28 mouse cellular contexts compared by ENCODE assay signal in genomic region chr15:31565786-31566185, GRCm38 (mm10). TPM values are rescaled to one million over a fixed set of nuclear protein-coding genes. Genes with fewer than 3 reads are reported as not detected.
DNase-seq lines count a peak whose midpoint lies in the region; ATAC-seq and TF ChIP-seq lines count a peak whose summit lies in the region.
"Had no signal": no experiment of that assay in that cellular context is flagged by ENCODE, and none has a peak within 500 bp of the region (broad histone marks: within the 10 kb centered on the region; RNA-seq: fewer than 3 reads in every experiment).

No protein-coding gene starts in this region.

- no peak overlapping the region for H3K9ac ChIP-seq in forebrain, postnatal 0 days
- no peak overlapping the region for H3K9ac ChIP-seq in forebrain, embryonic 13.5 days
- no peak overlapping the region for H3K9ac ChIP-seq in liver, adult 2 months (ENCODE audit: low read depth, low read length)
- no peak overlapping the region for H3K9ac ChIP-seq in liver, postnatal 0 days (replicated peaks)
- no peak overlapping the region for H3K9ac ChIP-seq in lung, postnatal 0 days (replicated peaks; ENCODE audit: low read depth)
- H3K9ac ChIP-seq: embryonic facial prominence, embryonic 13.5 days; embryonic facial prominence, embryonic 15.5 days; forebrain, embryonic 12.5 days; forebrain, embryonic 15.5 days had no signal

- H3K36me3 ChIP-seq in forebrain, postnatal 0 days (ENCODE audit: insufficient read depth): no peaks in the 10 kb centered on the region
- no peaks in the 10 kb centered on the region for H3K36me3 ChIP-seq in forebrain, embryonic 13.5 days (ENCODE audit: poor library complexity, severe bottlenecking)
- no peaks in the 10 kb centered on the region for H3K36me3 ChIP-seq in kidney, adult 2 months (ENCODE audit: control insufficient read depth, insufficient read depth, low read length)
- no peaks in the 10 kb centered on the region for H3K36me3 ChIP-seq in liver, adult 2 months (ENCODE audit: control insufficient read depth, insufficient read depth, low read length)
- H3K36me3 ChIP-seq in liver, postnatal 0 days (replicated peaks; ENCODE audit: insufficient read depth, low read length): no peaks in the 10 kb centered on the region
- no peaks in the 10 kb centered on the region for H3K36me3 ChIP-seq in lung, postnatal 0 days (ENCODE audit: insufficient read depth, low read length)
- H3K36me3 ChIP-seq: embryonic facial prominence, embryonic 13.5 days; embryonic facial prominence, embryonic 15.5 days; forebrain, embryonic 10.5 days; forebrain, embryonic 12.5 days; forebrain, embryonic 15.5 days; G1E had no signal

- TF ChIP-seq EP300 in liver, postnatal 0 days (IDR thresholded peaks at IDR 0.05; ENCODE audit: low read depth): no peak
- TF ChIP-seq EP300 in lung, postnatal 0 days (IDR thresholded peaks at IDR 0.05): no peak

- H3K79me2 ChIP-seq in liver, adult 2 months (ENCODE audit: control insufficient read depth, insufficient read depth, low read length): no peaks in the 10 kb centered on the region

- no peak for TF ChIP-seq POLR2A in kidney, adult 2 months (IDR thresholded peaks at IDR 0.05; ENCODE audit: low read depth, low read length)
- TF ChIP-seq POLR2A in liver, adult 2 months (IDR thresholded peaks at IDR 0.05; ENCODE audit: extremely low read depth, insufficient read depth, low read length): no peak
- TF ChIP-seq POLR2A in bone marrow macrophage, adult 2 months (IDR thresholded peaks at IDR 0.05; ENCODE audit: borderline replicate concordance, low read depth, low read length): no peak

- DNase-seq in forebrain, postnatal 0 days: no peak
- DNase-seq in kidney, adult 2 months: no peak
- no peak for DNase-seq in kidney, adult 8-10 months
- no peak for DNase-seq in liver, adult 2 months (ENCODE audit: extremely low read depth, low read depth, low spot score)
- no peak for DNase-seq in liver, postnatal 0 days
- DNase-seq in lung, postnatal 0 days (ENCODE audit: low spot score): no peak
- DNase-seq: B cell, adult 2 months; cerebellum, adult 11 months; cerebellum, adult 18-20 months; cerebellum, adult 8-10 months; cerebellum, adult 9-11 months; cerebellum, postnatal 14 days; cerebellum, postnatal 36 days; embryo, embryonic 11 days had no signal

- no peak overlapping the region for H3K27ac ChIP-seq in forebrain, postnatal 0 days (ENCODE audit: low read depth, low read length)
- H3K27ac ChIP-seq in forebrain, embryonic 13.5 days: no peak overlapping the region
- peak overlapping the region; percentile 99 for H3K27ac ChIP-seq in kidney, adult 2 months (ENCODE audit: insufficient read depth, low read depth, low read length)
- 0 out of 2 replicates have a peak overlapping the region, but pooled peaks have one; percentile 17 for H3K27ac ChIP-seq in liver, adult 2 months (replicated peaks; ENCODE audit: insufficient read depth, low read depth, low read length)
- no peak overlapping the region for H3K27ac ChIP-seq in liver, postnatal 0 days (ENCODE audit: low read depth)
- peak overlapping the region; percentile 62 for H3K27ac ChIP-seq in bone marrow macrophage, adult 2 months (ENCODE audit: insufficient read depth, low read depth, low read length)
- no peak overlapping the region for H3K27ac ChIP-seq in lung, postnatal 0 days (ENCODE audit: low read length)
- H3K27ac ChIP-seq: embryonic facial prominence, embryonic 13.5 days; embryonic facial prominence, embryonic 15.5 days; forebrain, embryonic 10.5 days; forebrain, embryonic 12.5 days; forebrain, embryonic 15.5 days had no signal

- H3K4me3 ChIP-seq in forebrain, postnatal 0 days (ENCODE audit: low read depth, low read length): no peak overlapping the region
- H3K4me3 ChIP-seq in forebrain, embryonic 13.5 days: no peak overlapping the region
- no peak overlapping the region; the same call in 1 of the 2 replicates for H3K4me3 ChIP-seq in kidney, adult 2 months (ENCODE audit: insufficient read depth, low read depth, low read length)
- H3K4me3 ChIP-seq in liver, adult 2 months (ENCODE audit: insufficient read depth, low read depth, low read length): no peak overlapping the region
- H3K4me3 ChIP-seq in liver, postnatal 0 days (ENCODE audit: low read depth, low read length): no peak overlapping the region
- no peak overlapping the region for H3K4me3 ChIP-seq in bone marrow macrophage, adult 2 months (ENCODE audit: insufficient read depth, low read length)
- no peak overlapping the region for H3K4me3 ChIP-seq in lung, postnatal 0 days (ENCODE audit: low read depth, low read length)
- H3K4me3 ChIP-seq: embryonic facial prominence, embryonic 13.5 days; embryonic facial prominence, embryonic 15.5 days; erythroblast, embryonic 14.5 days; forebrain, embryonic 10.5 days; forebrain, embryonic 12.5 days; forebrain, embryonic 15.5 days had no signal

- WGBS in forebrain, postnatal 0 days: 63% methylated on average over 1 of the region's 1 CpGs
- 83% methylated on average over 1 of the region's 1 CpGs for WGBS in forebrain, embryonic 13.5 days
- WGBS in kidney, adult 2 months: 49% methylated on average over 1 of the region's 1 CpGs
- WGBS in liver, adult 2 months: 84% methylated on average over 1 of the region's 1 CpGs
- 73% methylated on average over 1 of the region's 1 CpGs for WGBS in liver, postnatal 0 days (ENCODE audit: insufficient replicate concordance)
- WGBS in lung, postnatal 0 days: 57% methylated on average over 1 of the region's 1 CpGs

- H3K4me1 ChIP-seq in forebrain, postnatal 0 days (ENCODE audit: insufficient read depth): no peaks in the 10 kb centered on the region
- H3K4me1 ChIP-seq in forebrain, embryonic 13.5 days: no peaks in the 10 kb centered on the region
- H3K4me1 ChIP-seq in kidney, adult 2 months (ENCODE audit: control insufficient read depth, insufficient read depth, low read length): peaks cover 23% of the 10 kb centered on the region
- H3K4me1 ChIP-seq in liver, adult 2 months (ENCODE audit: control insufficient read depth, insufficient read depth, low read length): peaks cover 28% of the 10 kb centered on the region
- H3K4me1 ChIP-seq in liver, postnatal 0 days (ENCODE audit: insufficient read depth): peaks cover 27% of the 10 kb centered on the region
- peaks cover 36% of the 10 kb centered on the region for H3K4me1 ChIP-seq in bone marrow macrophage, adult 2 months (ENCODE audit: control insufficient read depth, insufficient read depth, low read length)
- peaks cover 7% of the 10 kb centered on the region; the same call in 1 of the 2 replicates for H3K4me1 ChIP-seq in lung, postnatal 0 days (ENCODE audit: insufficient read depth, low read depth, low read length)
- H3K4me1 ChIP-seq: forebrain, embryonic 15.5 days had no signal

- no peaks in the 10 kb centered on the region for H3K27me3 ChIP-seq in forebrain, postnatal 0 days (ENCODE audit: insufficient read depth, low read length)
- no peaks in the 10 kb centered on the region; the same call in 1 of the 2 replicates for H3K27me3 ChIP-seq in forebrain, embryonic 13.5 days
- no peaks in the 10 kb centered on the region for H3K27me3 ChIP-seq in kidney, adult 2 months (replicated peaks; ENCODE audit: control insufficient read depth, insufficient read depth, low read length)
- no peaks in the 10 kb centered on the region for H3K27me3 ChIP-seq in liver, adult 2 months (ENCODE audit: control insufficient read depth, insufficient read depth, low read length)
- H3K27me3 ChIP-seq in liver, postnatal 0 days (ENCODE audit: insufficient read depth, low read length): no peaks in the 10 kb centered on the region
- H3K27me3 ChIP-seq in lung, postnatal 0 days (replicated peaks; ENCODE audit: insufficient read depth, low read length): no peaks in the 10 kb centered on the region
- H3K27me3 ChIP-seq: CH12.LX; embryonic facial prominence, embryonic 13.5 days; embryonic facial prominence, embryonic 15.5 days; forebrain, embryonic 12.5 days; forebrain, embryonic 15.5 days; Patski had no signal

- no peak overlapping the region for H3K4me2 ChIP-seq in forebrain, postnatal 0 days (ENCODE audit: low read depth)
- H3K4me2 ChIP-seq in forebrain, embryonic 13.5 days: no peak overlapping the region
- H3K4me2 ChIP-seq in liver, postnatal 0 days (ENCODE audit: low read depth, low read length): no peak overlapping the region
- H3K4me2 ChIP-seq in lung, postnatal 0 days (replicated peaks; ENCODE audit: low read depth, low read length): no peak overlapping the region
- H3K4me2 ChIP-seq: embryonic facial prominence, embryonic 13.5 days; embryonic facial prominence, embryonic 15.5 days; forebrain, embryonic 12.5 days; forebrain, embryonic 15.5 days had no signal

- TF ChIP-seq CTCF in forebrain, postnatal 0 days (IDR thresholded peaks at IDR 0.05; ENCODE audit: low read depth): no peak
- TF ChIP-seq CTCF in kidney, adult 2 months (conservative IDR thresholded peaks at IDR 0.05; ENCODE audit: insufficient read depth, insufficient read length, low read depth, low read length): no peak
- no peak for TF ChIP-seq CTCF in liver, adult 2 months (IDR thresholded peaks at IDR 0.05; ENCODE audit: low read depth, low read length)
- TF ChIP-seq CTCF in liver, postnatal 0 days (IDR thresholded peaks at IDR 0.05; ENCODE audit: low read depth): no peak
- no peak for TF ChIP-seq CTCF in bone marrow macrophage, adult 2 months (IDR thresholded peaks at IDR 0.05; ENCODE audit: low read depth, low read length)
- no peak for TF ChIP-seq CTCF in lung, postnatal 0 days (IDR thresholded peaks at IDR 0.05)

- H3K9me3 ChIP-seq in forebrain, postnatal 0 days (ENCODE audit: low read length): no peaks in the 10 kb centered on the region
- no peaks in the 10 kb centered on the region for H3K9me3 ChIP-seq in forebrain, embryonic 13.5 days (replicated peaks)
- H3K9me3 ChIP-seq in liver, postnatal 0 days (ENCODE audit: low read length): no peaks in the 10 kb centered on the region
- H3K9me3 ChIP-seq in lung, postnatal 0 days (ENCODE audit: low read length): no peaks in the 10 kb centered on the region
- H3K9me3 ChIP-seq: embryonic facial prominence, embryonic 13.5 days; embryonic facial prominence, embryonic 15.5 days; forebrain, embryonic 10.5 days; forebrain, embryonic 12.5 days; forebrain, embryonic 15.5 days had no signal

- 0 out of 2 replicates have a peak, but pooled peaks have one; percentile 12 for ATAC-seq in forebrain, postnatal 0 days
- ATAC-seq in forebrain, embryonic 13.5 days: no peak
- no peak for ATAC-seq in liver, postnatal 0 days
- ATAC-seq in lung, postnatal 0 days: no peak
- ATAC-seq: activated CD4-positive, CD25-positive, alpha-beta regulatory T cell, adult 4 months; CD4-positive, CD25-positive, alpha-beta regulatory T cell, adult 4 months; forebrain, embryonic 15.5 days; Patski had no signal

RNA-seq across cellular contexts. Expression of gene Cmbl, which starts 0.6 kb away (rescaled TPM):
- total RNA-seq in forebrain, postnatal 0 days (2014; rRNA removed): 26.3 and 27.2 TPM in 2 replicates
- polyA plus RNA-seq in forebrain, postnatal 0 days (2015; fragmentation: Nextera tagmentation; extraction: Ambion mirVana): 19.9 and 20.9 TPM in 2 replicates
- 2.1 TPM in 2 replicates for polyA plus RNA-seq in forebrain, embryonic 13.5 days (2015; fragmentation: Nextera tagmentation; extraction: Ambion mirVana)
- polyA plus RNA-seq in kidney, adult 2 months (2012; rRNA removed): 343 and 361 TPM in 2 replicates
- total RNA-seq in liver, adult 2 months (2014; rRNA removed): 292 and 434 TPM in 2 replicates
- polyA plus RNA-seq in liver, adult 2 months (2012; rRNA removed): 374 and 481 TPM in 2 replicates
- polyA plus RNA-seq in liver, postnatal 0 days (2015; fragmentation: Nextera tagmentation; extraction: Ambion mirVana): 112 and 113 TPM in 2 replicates
- 4.2 and 6.0 TPM in 2 replicates for polyA plus RNA-seq in bone marrow macrophage, adult 2 months (2012; ENCODE audit: insufficient read depth, insufficient read length, missing spikeins)
- polyA plus RNA-seq in lung, postnatal 0 days (2015; fragmentation: Nextera tagmentation; extraction: Ambion mirVana): 12.2 and 13.5 TPM in 2 replicates
- total RNA-seq: CH12.LX; common myeloid progenitor, adult 5-6 weeks; G1E had no signal
- polyA plus RNA-seq: CD4-positive, CD25-positive, alpha-beta regulatory T cell, adult 4 months; erythroblast, embryonic 14.5 days; G1E had no signal

RNA-seq across cellular contexts. Expression of gene March6, which starts 34.9 kb away (rescaled TPM):
- total RNA-seq in forebrain, postnatal 0 days (2014; rRNA removed): 149 and 209 TPM in 2 replicates
- polyA plus RNA-seq in forebrain, postnatal 0 days (2015; fragmentation: Nextera tagmentation; extraction: Ambion mirVana): 38.4 and 60.2 TPM in 2 replicates
- polyA plus RNA-seq in forebrain, embryonic 13.5 days (2015; fragmentation: Nextera tagmentation; extraction: Ambion mirVana): 57.5 and 66.4 TPM in 2 replicates
- polyA plus RNA-seq in kidney, adult 2 months (2012; rRNA removed): 36.1 and 46.6 TPM in 2 replicates
- total RNA-seq in liver, adult 2 months (2014; rRNA removed): 77.0 and 79.8 TPM in 2 replicates
- 22.6 and 27.5 TPM in 2 replicates for polyA plus RNA-seq in liver, adult 2 months (2012; rRNA removed)
- 14.8 and 17.3 TPM in 2 replicates for polyA plus RNA-seq in liver, postnatal 0 days (2015; fragmentation: Nextera tagmentation; extraction: Ambion mirVana)
- 40.7 and 42.2 TPM in 2 replicates for polyA plus RNA-seq in bone marrow macrophage, adult 2 months (2012; ENCODE audit: insufficient read depth, insufficient read length, missing spikeins)
- 18.3 and 20.6 TPM in 2 replicates for polyA plus RNA-seq in lung, postnatal 0 days (2015; fragmentation: Nextera tagmentation; extraction: Ambion mirVana)

RNA-seq across cellular contexts. Expression of gene Cct5, which starts 35.8 kb away (rescaled TPM):
- 409 and 464 TPM in 2 replicates for total RNA-seq in forebrain, postnatal 0 days (2014; rRNA removed)
- polyA plus RNA-seq in forebrain, postnatal 0 days (2015; fragmentation: Nextera tagmentation; extraction: Ambion mirVana): 473 and 554 TPM in 2 replicates
- polyA plus RNA-seq in forebrain, embryonic 13.5 days (2015; fragmentation: Nextera tagmentation; extraction: Ambion mirVana): 600 and 616 TPM in 2 replicates
- 87.3 and 102 TPM in 2 replicates for polyA plus RNA-seq in kidney, adult 2 months (2012; rRNA removed)
- total RNA-seq in liver, adult 2 months (2014; rRNA removed): 180 and 184 TPM in 2 replicates
- 72.8 and 73.6 TPM in 2 replicates for polyA plus RNA-seq in liver, adult 2 months (2012; rRNA removed)
- 164 and 168 TPM in 2 replicates for polyA plus RNA-seq in liver, postnatal 0 days (2015; fragmentation: Nextera tagmentation; extraction: Ambion mirVana)
- 135 and 148 TPM in 2 replicates for polyA plus RNA-seq in bone marrow macrophage, adult 2 months (2012; ENCODE audit: insufficient read depth, insufficient read length, missing spikeins)
- 211 and 225 TPM in 2 replicates for polyA plus RNA-seq in lung, postnatal 0 days (2015; fragmentation: Nextera tagmentation; extraction: Ambion mirVana)

RNA-seq across cellular contexts. Expression of gene Fam173b, which starts 35.9 kb away (rescaled TPM):
- 10.7 and 16.5 TPM in 2 replicates for total RNA-seq in forebrain, postnatal 0 days (2014; rRNA removed)
- 6.6 and 7.0 TPM in 2 replicates for polyA plus RNA-seq in forebrain, postnatal 0 days (2015; fragmentation: Nextera tagmentation; extraction: Ambion mirVana)
- 12.0 and 13.8 TPM in 2 replicates for polyA plus RNA-seq in forebrain, embryonic 13.5 days (2015; fragmentation: Nextera tagmentation; extraction: Ambion mirVana)
- 10.8 and 13.6 TPM in 2 replicates for polyA plus RNA-seq in kidney, adult 2 months (2012; rRNA removed)
- 20.1 and 20.4 TPM in 2 replicates for total RNA-seq in liver, adult 2 months (2014; rRNA removed)
- 8.5 and 13.7 TPM in 2 replicates for polyA plus RNA-seq in liver, adult 2 months (2012; rRNA removed)
- 9.3 and 12.1 TPM in 2 replicates for polyA plus RNA-seq in liver, postnatal 0 days (2015; fragmentation: Nextera tagmentation; extraction: Ambion mirVana)
- polyA plus RNA-seq in bone marrow macrophage, adult 2 months (2012; ENCODE audit: insufficient read depth, insufficient read length, missing spikeins): 14.4 and 17.3 TPM in 2 replicates
- polyA plus RNA-seq in lung, postnatal 0 days (2015; fragmentation: Nextera tagmentation; extraction: Ambion mirVana): 9.8 and 14.0 TPM in 2 replicates

Comparison
In these comparisons a context has a peak if more than half of its experiments do, and no peak if none do; other contexts are left out.
1. H3K27ac ChIP-seq: peak in kidney, adult 2 months (single experiment), liver, adult 2 months (single experiment) and bone marrow macrophage, adult 2 months (single experiment); none in forebrain, postnatal 0 days (single experiment), forebrain, embryonic 13.5 days (single experiment), liver, postnatal 0 days (single experiment) and lung, postnatal 0 days (single experiment).